Mouse (Mus musculus): Measurements from ENCODE around the gene Gm266.
"Not testable (repeated sequence)": the region's sequence is repeated elsewhere in the genome, so short reads cannot be mapped to it uniquely, and the experiment has no call there.

Gm266 gene

DNA sequence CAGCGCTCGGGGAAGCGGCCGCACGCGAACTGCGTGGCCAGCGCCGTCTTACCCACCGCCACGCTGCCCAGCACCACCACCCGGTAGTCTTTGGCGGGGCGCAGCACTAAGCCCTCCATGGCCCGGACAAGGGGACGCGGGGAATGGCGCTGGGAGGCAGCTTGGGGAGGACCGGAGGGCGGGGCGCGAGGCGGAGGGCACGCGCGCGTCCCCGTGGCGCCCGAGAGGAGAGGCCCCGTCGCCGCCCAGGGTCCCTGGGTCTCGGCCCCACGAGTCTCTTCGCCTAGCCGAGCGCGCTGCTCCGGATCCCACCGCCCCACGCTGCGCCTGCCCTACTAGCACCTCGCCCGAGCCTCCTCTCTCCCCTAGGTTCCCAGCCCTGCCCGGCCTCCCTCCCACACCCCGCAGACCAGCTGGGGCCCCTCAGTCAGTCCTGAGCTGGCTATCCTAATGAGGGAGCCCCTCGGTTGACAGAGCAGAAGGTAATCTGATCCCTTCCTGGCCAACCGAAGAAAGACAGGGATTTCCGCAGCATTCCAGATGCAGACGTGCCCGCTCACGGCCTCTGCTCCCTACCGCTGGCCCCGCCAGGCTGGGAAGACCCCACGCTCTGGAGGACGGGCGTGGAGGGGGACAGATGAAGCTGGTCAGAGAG is at the start of gene Gm266:
Gene Gm266, minus strand, starts transcription at position 172 of the 655 bp plus-strand sequence.
- DNase-seq (ENCODE audit: low spot score in 2 of 2): no peak

- no peak for DNase-seq (ENCODE audit: low spot score in 2 of 2)
Measured at GRCm38 (mm10) chr12:111535281-111535680, 49.7 kb upstream of the Gm266 start.

DNA sequence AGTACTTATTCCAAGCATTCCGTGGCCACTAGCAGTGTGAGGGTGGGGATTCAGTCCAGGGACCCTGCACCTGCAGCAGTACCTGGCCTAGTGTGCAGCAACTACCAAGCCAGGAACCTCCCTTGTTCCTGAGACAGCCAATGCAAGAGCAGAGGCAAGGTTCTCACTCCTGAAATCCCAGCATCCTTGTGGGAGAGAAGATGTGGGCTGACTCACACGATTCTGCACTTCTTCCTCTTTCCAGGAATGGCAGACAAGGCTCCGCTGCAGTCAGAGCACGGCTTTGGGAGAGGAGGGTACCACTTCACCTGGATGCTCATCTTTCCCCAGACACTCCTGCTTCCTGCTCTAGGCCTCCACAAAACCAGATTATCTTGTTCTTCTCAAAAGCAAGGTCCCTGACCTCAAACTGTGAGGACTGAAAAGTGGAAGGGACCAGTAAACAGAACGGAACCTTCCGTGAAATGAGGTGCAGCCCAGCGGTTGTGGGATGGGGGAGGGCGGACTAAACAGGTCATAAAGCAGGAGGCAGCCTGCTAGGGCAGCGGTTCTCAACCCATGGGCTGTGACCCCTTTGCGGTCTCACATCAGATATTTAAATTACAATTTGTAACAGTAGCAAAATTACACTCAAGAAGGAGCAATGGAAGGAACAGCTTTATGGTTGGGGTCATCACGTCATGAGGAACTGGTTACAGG is 47.6 kb upstream of the Gm266 start:
- DNase-seq (ENCODE audit: low spot score in 2 of 2): no peak

- no peak for DNase-seq (ENCODE audit: low spot score in 2 of 2)
Measured at GRCm38 (mm10) chr12:111529192-111529591, 43.6 kb upstream of the Gm266 start.

DNA sequence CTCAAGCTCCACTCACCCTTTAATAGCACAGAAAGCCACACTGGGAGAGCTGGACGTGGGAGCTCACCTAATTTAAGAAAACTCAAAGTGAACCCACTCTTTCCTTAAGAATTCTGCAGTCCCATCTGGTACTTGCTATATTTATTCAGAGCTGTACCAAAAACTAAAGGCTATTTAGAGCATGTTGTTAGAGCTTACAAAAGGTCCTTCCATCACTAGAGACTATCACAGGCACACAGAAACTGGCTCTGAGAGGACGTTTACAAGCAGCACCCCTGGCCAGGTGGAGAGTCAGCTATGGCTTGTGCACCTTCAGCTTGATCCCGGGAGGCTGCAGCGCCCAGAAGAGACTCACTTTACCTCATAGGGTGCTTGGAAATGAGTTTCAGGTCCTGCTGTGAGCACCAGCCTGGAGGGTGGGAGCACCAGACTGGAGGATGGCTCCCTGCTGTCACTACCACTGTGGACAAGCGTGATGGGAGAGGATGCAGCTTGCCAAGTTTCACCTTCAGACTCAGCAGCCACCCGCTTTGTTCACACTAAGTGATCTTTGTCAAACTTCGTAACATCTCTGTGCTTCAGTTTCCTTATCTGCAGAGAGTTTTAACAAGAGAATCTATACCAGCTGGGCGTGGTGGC is 42.1 kb upstream of the Gm266 start:
- peak; percentile 55 to 82 for DNase-seq (ENCODE audit: low spot score in 2 of 2)

GRCm38 (mm10) chr12:111524883-111525282 is 39.3 kb upstream of the Gm266 start:
- no peak for DNase-seq (ENCODE audit: low spot score in 2 of 2)

GRCm38 (mm10) chr12:111524469-111524868 is 38.8 kb upstream of the Gm266 start:
- DNase-seq (ENCODE audit: low spot score in 2 of 2): no peak

DNA sequence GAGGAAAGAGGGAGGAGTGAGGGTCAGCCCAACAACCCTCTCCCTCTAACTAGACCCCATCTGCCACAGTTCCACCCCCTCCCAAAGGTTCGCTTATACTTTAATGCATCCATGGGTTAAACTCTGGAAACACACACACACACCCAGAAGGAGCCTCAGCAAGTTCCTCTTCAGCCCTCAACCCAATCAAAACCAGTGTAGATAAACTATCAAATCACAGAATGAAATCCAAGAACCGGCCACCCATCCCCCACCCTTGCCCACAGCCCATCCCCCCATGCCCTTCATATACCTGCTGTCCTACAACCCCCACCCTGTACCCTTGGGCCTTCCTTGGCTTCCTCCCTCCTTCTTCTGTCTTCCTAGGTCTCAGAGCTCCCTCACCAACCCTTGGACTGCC is 35.4 kb upstream of the Gm266 start:
- DNase-seq (ENCODE audit: low spot score in 2 of 2): no peak

DNA sequence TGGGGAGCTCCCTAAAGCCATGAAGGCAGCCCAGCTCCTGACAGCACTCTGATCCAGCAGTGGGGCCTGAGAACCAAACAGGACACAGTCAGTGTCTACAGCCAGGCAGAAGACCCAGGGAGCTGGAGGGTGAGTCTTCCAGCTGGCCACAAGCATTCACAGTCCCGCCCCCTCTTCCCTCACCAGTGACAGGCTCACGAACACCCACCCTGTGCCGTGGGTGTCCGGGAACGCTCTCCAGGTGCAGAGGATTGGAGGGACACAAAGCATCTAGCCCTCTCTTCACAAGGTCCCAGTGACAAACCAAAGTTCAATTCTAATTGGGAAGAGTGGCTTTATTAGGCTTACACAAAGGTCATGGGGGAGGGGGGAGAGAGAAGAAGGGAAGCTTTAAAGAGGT is 34.2 kb upstream of the Gm266 start:
- no peak for DNase-seq (ENCODE audit: low spot score in 2 of 2)

DNA sequence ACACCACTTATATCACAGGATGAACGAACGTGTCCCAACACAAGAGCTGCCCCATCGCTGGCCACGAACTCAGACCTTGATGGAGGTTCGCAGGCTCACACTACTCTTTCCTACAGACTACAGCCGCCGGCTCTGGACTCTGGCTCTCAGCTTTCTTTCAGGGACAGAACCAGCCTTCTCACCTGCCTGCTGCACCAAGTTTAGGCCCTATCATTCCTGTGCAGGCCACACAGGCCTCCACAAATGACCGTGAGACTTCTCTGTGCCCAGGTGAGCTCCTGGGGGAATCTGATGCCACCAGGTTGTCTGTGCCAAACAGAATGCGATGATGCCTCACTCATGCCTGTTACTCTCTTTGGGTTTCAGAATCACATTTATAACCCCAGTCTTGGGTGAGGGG is 32.8 kb upstream of the Gm266 start:
- no peak for DNase-seq (ENCODE audit: low spot score in 2 of 2)

DNA sequence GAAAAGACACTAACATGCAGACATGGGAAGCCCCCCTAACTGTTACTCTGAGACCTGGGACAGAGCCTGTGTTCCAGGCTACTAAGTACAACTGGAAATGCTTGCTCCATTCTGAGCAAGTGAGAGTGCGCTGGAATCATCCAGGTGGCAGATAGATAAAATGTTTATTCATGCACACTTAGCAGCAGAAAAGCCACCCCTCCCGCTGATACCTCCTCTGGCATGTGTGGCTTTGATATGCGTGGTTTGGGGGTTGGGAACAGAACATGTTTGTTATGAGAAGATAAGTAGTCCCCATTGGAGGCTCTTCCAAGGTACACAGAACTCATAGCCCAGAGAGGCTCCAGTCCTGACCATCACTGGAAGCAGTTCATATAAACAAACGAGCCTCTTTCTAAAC is 32.3 kb upstream of the Gm266 start:
- no peak for DNase-seq (ENCODE audit: low spot score in 2 of 2)

GRCm38 (mm10) chr12:111516826-111517225 is 31.2 kb upstream of the Gm266 start:
- DNase-seq (ENCODE audit: low spot score in 2 of 2): no peak

DNA sequence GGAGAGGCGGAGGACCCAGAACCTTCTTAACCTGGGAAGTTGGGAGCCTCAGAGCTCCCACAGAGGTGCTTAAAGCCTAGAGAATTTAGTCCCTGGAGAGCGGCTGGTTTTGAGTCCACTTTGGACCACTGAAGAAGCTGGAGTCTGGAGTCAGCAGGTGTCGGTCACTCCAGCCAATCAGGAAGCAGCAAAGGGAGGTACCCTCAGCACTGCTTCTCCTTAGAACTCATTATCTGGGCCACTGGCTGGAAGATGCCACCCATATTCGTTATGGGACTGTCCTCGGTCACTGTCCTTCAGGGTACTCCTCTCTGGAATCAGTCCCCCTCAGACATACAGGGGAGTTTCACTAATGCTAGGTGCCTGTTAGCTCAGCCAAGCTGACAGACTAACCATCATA is 30.3 kb upstream of the Gm266 start:
- no peak for DNase-seq (ENCODE audit: low spot score in 2 of 2)

- DNase-seq (ENCODE audit: low spot score in 2 of 2): no peak
Measured at GRCm38 (mm10) chr12:111514874-111515649, 29.4 kb upstream of the Gm266 start.

GRCm38 (mm10) chr12:111514231-111514792 is 28.7 kb upstream of the Gm266 start:
- DNase-seq (ENCODE audit: low spot score in 2 of 2): peak; percentile 36 to 51

GRCm38 (mm10) chr12:111513673-111514072 is 28.1 kb upstream of the Gm266 start:
- peak; percentile 61 to 78 for DNase-seq (ENCODE audit: low spot score in 2 of 2)

DNA sequence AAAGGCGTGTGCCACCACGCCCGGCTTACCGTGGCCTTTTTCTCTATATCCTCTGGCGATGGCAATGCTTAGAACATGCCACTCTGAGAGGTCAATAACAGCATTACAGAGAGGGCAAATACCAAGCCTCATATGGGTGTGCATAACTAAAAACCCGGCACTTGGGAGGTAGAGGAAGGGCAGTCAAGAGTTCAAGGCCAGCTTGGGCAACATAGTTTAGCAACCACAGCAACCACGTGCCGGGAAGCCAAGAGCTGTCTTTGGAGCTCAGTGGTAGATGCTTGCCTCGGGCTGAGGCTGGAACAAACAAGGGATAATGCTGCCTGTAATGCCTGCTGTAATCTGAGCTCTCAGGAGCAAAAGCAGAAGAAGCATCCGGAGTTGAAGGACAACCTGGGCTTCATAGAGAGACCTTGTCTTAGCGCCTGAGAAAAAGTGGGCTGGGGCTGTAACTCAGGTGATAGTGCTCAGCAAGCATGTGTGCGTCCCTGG is 27.0 kb upstream of the Gm266 start:
- DNase-seq (ENCODE audit: low spot score in 2 of 2): no peak

DNA sequence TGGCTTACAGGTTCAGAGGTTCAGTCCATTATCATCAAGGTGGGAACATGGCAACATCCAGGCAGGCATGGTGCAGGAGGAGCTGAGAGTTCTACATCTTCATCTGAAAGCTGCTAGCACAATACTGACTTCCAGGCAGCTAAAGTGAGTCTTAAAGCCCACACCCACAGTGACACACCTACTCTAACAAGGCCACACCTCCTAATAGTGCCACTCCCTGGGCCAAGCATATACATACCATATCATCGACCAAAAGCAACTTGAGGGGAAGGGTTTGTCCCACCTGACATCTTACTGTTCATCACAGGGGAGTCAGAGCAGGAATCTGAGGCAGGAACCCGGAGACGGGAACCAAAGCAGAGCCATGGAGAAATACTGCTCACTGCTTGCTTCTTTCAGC is 22.8 kb upstream of the Gm266 start:
- DNase-seq (ENCODE audit: low spot score in 2 of 2): not testable (repeated sequence)

- no peak for DNase-seq (ENCODE audit: low spot score in 2 of 2)
Measured at GRCm38 (mm10) chr12:111507962-111508361, 22.3 kb upstream of the Gm266 start.

DNA sequence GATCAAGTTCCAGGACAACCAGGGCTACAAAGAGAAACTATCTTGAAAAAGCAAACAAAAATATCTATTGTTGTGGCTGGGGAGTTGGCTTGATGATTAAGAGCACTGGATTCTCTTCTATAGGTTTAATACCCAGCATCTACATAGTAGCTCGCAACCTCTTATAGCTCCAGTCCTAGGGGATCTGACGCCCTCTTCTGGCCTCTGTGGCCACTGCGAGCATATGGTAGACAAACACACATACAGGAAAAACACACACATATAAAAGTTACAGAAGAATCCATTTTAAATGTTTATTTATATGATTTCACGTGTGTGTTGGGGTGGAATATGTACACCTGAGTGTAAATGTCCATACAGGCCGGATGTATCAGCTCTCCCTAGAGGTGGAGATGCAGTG is 21.4 kb upstream of the Gm266 start:
- DNase-seq (ENCODE audit: low spot score in 2 of 2): no peak

GRCm38 (mm10) chr12:111504904-111505303 is 19.3 kb upstream of the Gm266 start:
- peak; percentile 95 to 96 for DNase-seq (ENCODE audit: low spot score in 2 of 2)

GRCm38 (mm10) chr12:111503571-111503970 is 17.9 kb upstream of the Gm266 start:
- DNase-seq (ENCODE audit: low spot score in 2 of 2): no peak
